Mouse (Mus musculus): Measurements from ENCODE around the gene Cenpm. TPM values are rescaled to one million over a fixed set of nuclear protein-coding genes. Genes with fewer than 3 reads are reported as not detected.

Gene Cenpm
- polyA plus RNA-seq, 1 experiment from 2014 or later, result 51.6 TPM

DNA sequence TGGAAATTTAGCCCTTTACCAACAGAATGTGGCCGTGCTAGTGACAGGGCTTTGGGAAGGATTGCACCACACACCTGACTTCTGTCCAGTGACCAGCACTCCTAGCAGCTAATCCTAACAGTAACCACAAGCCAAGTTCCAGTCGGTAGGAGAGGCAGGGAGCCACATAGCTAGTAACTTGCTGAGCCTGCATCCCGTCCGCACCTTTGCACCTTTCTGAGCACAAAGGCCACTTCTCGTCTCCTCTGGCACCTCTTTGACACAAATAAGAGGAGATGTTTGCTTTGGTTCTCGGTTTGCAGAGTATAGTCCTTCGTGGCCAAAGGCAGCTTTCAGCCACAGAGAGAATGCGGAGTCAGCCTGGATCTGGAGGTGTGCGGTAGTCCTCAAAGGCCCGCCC lies 59.9 kb downstream of the Cenpm start:
- Histone ChIP-seq H3K9me3 (replicated peaks; ENCODE audit: control insufficient read depth, low read length) (peaks cover 7% of the 10 kb centered on the region; the same call in 1 of the 2 replicates), H3K27ac (ENCODE audit: low read length) (no peak overlapping the region), H3K4me2 (ENCODE audit: low read depth, low read length) (no peak overlapping the region), H3K36me3 (ENCODE audit: control insufficient read depth, insufficient read depth, low read length) (peaks cover 59% of the 10 kb centered on the region), H3K9ac (ENCODE audit: low read length) (no peak overlapping the region), H3K4me1 (ENCODE audit: control insufficient read depth, insufficient read depth, low read length) (no peaks in the 10 kb centered on the region), H3K27me3 (ENCODE audit: control insufficient read depth, insufficient read depth, low read length) (no peaks in the 10 kb centered on the region), H3K4me3 (replicated peaks; ENCODE audit: low read length) (no peak overlapping the region)
- ATAC-seq (ENCODE audit: insufficient read depth, low FRiP score), result no peak
- 75% methylated on average over 10 of the region's 10 CpGs for WGBS

DNA sequence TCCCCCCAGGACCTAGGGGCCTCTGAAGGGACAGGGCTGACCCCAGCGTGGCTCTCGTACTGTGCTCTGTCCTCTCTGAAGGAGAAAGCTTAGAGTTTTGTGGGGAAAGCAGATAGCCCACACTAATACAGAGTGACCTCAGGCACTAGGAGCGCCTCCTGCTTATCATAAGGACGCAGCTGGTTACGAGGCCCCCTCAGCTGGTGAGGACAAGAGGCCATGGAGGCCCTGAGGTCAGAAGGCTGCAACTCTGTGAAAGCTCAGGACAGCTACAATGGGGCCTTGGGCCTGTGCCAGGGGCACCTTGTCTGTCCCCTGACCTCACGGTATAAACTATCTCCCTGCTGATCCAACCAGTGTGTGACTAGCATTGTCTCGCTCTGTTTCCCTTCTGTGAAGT lies 60.4 kb downstream of the Cenpm start:
- H3K36me3 ChIP-seq (ENCODE audit: control insufficient read depth, insufficient read depth, low read length), result peaks cover 62% of the 10 kb centered on the region
- peaks cover 7% of the 10 kb centered on the region; the same call in 1 of the 2 replicates for H3K9me3 ChIP-seq (replicated peaks; ENCODE audit: control insufficient read depth, low read length)
- no peak for ATAC-seq (ENCODE audit: insufficient read depth, low FRiP score)
- no peaks in the 10 kb centered on the region for H3K27me3 ChIP-seq (ENCODE audit: control insufficient read depth, insufficient read depth, low read length)
- no peak overlapping the region for H3K27ac ChIP-seq (ENCODE audit: low read length)
- no peaks in the 10 kb centered on the region for H3K4me1 ChIP-seq (ENCODE audit: control insufficient read depth, insufficient read depth, low read length)
- H3K4me3 ChIP-seq (replicated peaks; ENCODE audit: low read length), result no peak overlapping the region
- no peak overlapping the region for H3K9ac ChIP-seq (ENCODE audit: low read length)
- 67% methylated on average over 7 of the region's 7 CpGs for WGBS
- H3K4me2 ChIP-seq (ENCODE audit: low read depth, low read length), result no peak overlapping the region

MicroRNAs encoded within 50 kb of the gene (microRNA counts, 519-probe panel; counts per million panel counts)
- 2,271 counts per million, percentile 48 among the panel's probes with 10 or more counts for microRNA mmu-miR-33

Small RNA genes within 50 kb of the gene (microRNA-seq; reads per million reads assigned to microRNA genes)
- gene Mir33, result 114 reads per million, percentile 56 among the genes with 10 or more reads in this experiment

Other genes starting within 250 kb of the Cenpm start
- gene Desi1, start 210.9 kb downstream of the Cenpm start, polyA plus RNA-seq (2015; fragmentation: Nextera tagmentation; extraction: Ambion mirVana), result 18.6 and 19.8 TPM in 2 replicates
- 209 and 251 TPM in 2 replicates for gene Snu13, start 197.2 kb downstream of the Cenpm start, polyA plus RNA-seq (2015; fragmentation: Nextera tagmentation; extraction: Ambion mirVana)
- not detected in 2 replicates for gene 4930407I10Rik, start 185.6 kb downstream of the Cenpm start, polyA plus RNA-seq (2015; fragmentation: Nextera tagmentation; extraction: Ambion mirVana)
- gene Mei1, start 174.8 kb downstream of the Cenpm start, polyA plus RNA-seq (2015; fragmentation: Nextera tagmentation; extraction: Ambion mirVana), result 0.03 TPM in 1 of 2 replicates, not detected in the other
- gene Ccdc134, start 116.8 kb downstream of the Cenpm start, polyA plus RNA-seq (2015; fragmentation: Nextera tagmentation; extraction: Ambion mirVana), result 15.9 and 17.2 TPM in 2 replicates
- gene Srebf2, start 97.6 kb downstream of the Cenpm start, polyA plus RNA-seq (2015; fragmentation: Nextera tagmentation; extraction: Ambion mirVana), result 161 and 169 TPM in 2 replicates
- not detected in 2 replicates for gene Shisa8, start 31.9 kb downstream of the Cenpm start, polyA plus RNA-seq (2015; fragmentation: Nextera tagmentation; extraction: Ambion mirVana)
- 0.10 TPM in 1 of 2 replicates, not detected in the other for gene Tnfrsf13c, start 20.4 kb downstream of the Cenpm start, polyA plus RNA-seq (2015; fragmentation: Nextera tagmentation; extraction: Ambion mirVana)
- gene 1500009C09Rik, start 7.6 kb upstream of the Cenpm start, polyA plus RNA-seq (2015; fragmentation: Nextera tagmentation; extraction: Ambion mirVana), result not detected in 2 replicates
- 6.1 and 6.8 TPM in 2 replicates for gene Sept3, start 30.1 kb upstream of the Cenpm start, polyA plus RNA-seq (2015; fragmentation: Nextera tagmentation; extraction: Ambion mirVana)
- gene Wbp2nl, start 54.2 kb upstream of the Cenpm start, polyA plus RNA-seq (2015; fragmentation: Nextera tagmentation; extraction: Ambion mirVana), result 0.09 and 0.26 TPM in 2 replicates
- 99.0 and 116 TPM in 2 replicates for gene Naga, start 94.2 kb upstream of the Cenpm start, polyA plus RNA-seq (2015; fragmentation: Nextera tagmentation; extraction: Ambion mirVana)
- gene Pheta2, start 94.2 kb upstream of the Cenpm start, polyA plus RNA-seq (2015; fragmentation: Nextera tagmentation; extraction: Ambion mirVana), result 17.5 and 18.3 TPM in 2 replicates
- 278 and 284 TPM in 2 replicates for gene Smdt1, start 94.2 kb upstream of the Cenpm start, polyA plus RNA-seq (2015; fragmentation: Nextera tagmentation; extraction: Ambion mirVana)
- gene Ndufa6, start 109.6 kb upstream of the Cenpm start, polyA plus RNA-seq (2015; fragmentation: Nextera tagmentation; extraction: Ambion mirVana), result 352 and 428 TPM in 2 replicates
- 12.6 and 16.4 TPM in 2 replicates for gene Cyp2d22, start 135.5 kb upstream of the Cenpm start, polyA plus RNA-seq (2015; fragmentation: Nextera tagmentation; extraction: Ambion mirVana)
- not detected in 2 replicates for gene Cyp2d11, start 149.3 kb upstream of the Cenpm start, polyA plus RNA-seq (2015; fragmentation: Nextera tagmentation; extraction: Ambion mirVana)
- 1.8 and 2.6 TPM in 2 replicates for gene Cyp2d10, start 162.4 kb upstream of the Cenpm start, polyA plus RNA-seq (2015; fragmentation: Nextera tagmentation; extraction: Ambion mirVana)
- gene Cyp2d9, start 188.7 kb upstream of the Cenpm start, polyA plus RNA-seq (2015; fragmentation: Nextera tagmentation; extraction: Ambion mirVana), result 0.39 TPM in 1 of 2 replicates, not detected in the other